Mouse (Mus musculus): Measurements from ENCODE around the gene Tbcel.
A peak's percentile ranks its signal among the peaks of the same experiment; 100 is the strongest.

Gene Tbcel

GRCm38 (mm10) chr9:42439446-42439845, 68.2 kb downstream of the Tbcel start:
- no peak for DNase-seq

GRCm38 (mm10) chr9:42432155-42432554, 75.5 kb downstream of the Tbcel start:
- no peak for DNase-seq

- DNase-seq = no peak
Observed at GRCm38 (mm10) chr9:42431606-42432005, 76.0 kb downstream of the Tbcel start.

- peak; percentile 55 to 56 for DNase-seq
Observed at GRCm38 (mm10) chr9:42428060-42428924, 79.3 kb downstream of the Tbcel start.

- no peak for DNase-seq
Observed at GRCm38 (mm10) chr9:42426661-42427358, 80.8 kb downstream of the Tbcel start.

- DNase-seq = no peak
Observed at GRCm38 (mm10) chr9:42423649-42424048, 84.0 kb downstream of the Tbcel start.

- DNase-seq = no peak
Observed at GRCm38 (mm10) chr9:42419687-42420086, 87.9 kb downstream of the Tbcel start.

- peak; percentile 26 to 53 for DNase-seq
Observed at GRCm38 (mm10) chr9:42418786-42419185, 88.8 kb downstream of the Tbcel start.

- no peak for DNase-seq
Observed at GRCm38 (mm10) chr9:42417352-42417952, 90.2 kb downstream of the Tbcel start.

- no peak for DNase-seq
Observed at GRCm38 (mm10) chr9:42415184-42415583, 92.4 kb downstream of the Tbcel start.

- DNase-seq = no peak
Observed at GRCm38 (mm10) chr9:42413345-42413744, 94.3 kb downstream of the Tbcel start.

GRCm38 (mm10) chr9:42411296-42411695, 96.3 kb downstream of the Tbcel start:
- DNase-seq = no peak

- no peak for DNase-seq
Observed at GRCm38 (mm10) chr9:42405736-42406135, 101.9 kb downstream of the Tbcel start.

- DNase-seq = no peak
Observed at GRCm38 (mm10) chr9:42401486-42401885, 106.1 kb downstream of the Tbcel start.

GRCm38 (mm10) chr9:42399829-42400228, 107.8 kb downstream of the Tbcel start, which contains the start of gene Tecta:
TSS of gene Tecta (minus strand) at chr9:42399929.
- DNase-seq = no peak

- no peak for DNase-seq
Observed at GRCm38 (mm10) chr9:42396141-42396540, 111.5 kb downstream of the Tbcel start.

- no peak for DNase-seq
Observed at GRCm38 (mm10) chr9:42394903-42395302, 112.7 kb downstream of the Tbcel start.

- no peak for DNase-seq
Observed at GRCm38 (mm10) chr9:42394321-42394720, 113.3 kb downstream of the Tbcel start.

GRCm38 (mm10) chr9:42392927-42393326, 114.7 kb downstream of the Tbcel start:
- no peak for DNase-seq

GRCm38 (mm10) chr9:42388490-42388889, 119.1 kb downstream of the Tbcel start:
- peak; percentile 2 to 7 for DNase-seq

GRCm38 (mm10) chr9:42387038-42387437, 120.6 kb downstream of the Tbcel start:
- DNase-seq = no peak

GRCm38 (mm10) chr9:42385656-42386055, 122.0 kb downstream of the Tbcel start:
- DNase-seq = no peak

GRCm38 (mm10) chr9:42382628-42383347, 124.8 kb downstream of the Tbcel start:
- no peak for DNase-seq

Measured in cerebellum, adult 18-20 months (tissue).